In genomic region chr10:83004389-83004788, GRCm38 (mm10) we compare ENCODE assay signal across 9 mouse cellular contexts. TPM values are rescaled to one million over a fixed set of nuclear protein-coding genes. Genes with fewer than 3 reads are reported as not detected.
DNase-seq lines count a peak whose midpoint lies in the region; ATAC-seq and TF ChIP-seq lines count a peak whose summit lies in the region.
"Had no signal": no experiment of that assay in that cellular context is flagged by ENCODE, and none has a peak within 500 bp of the region (broad histone marks: within the 10 kb centered on the region; RNA-seq: fewer than 3 reads in every experiment).

No protein-coding gene starts in this region.

- WGBS in lung, adult 2 months: 20% methylated on average over 9 of the region's 9 CpGs
- WGBS in forebrain, embryonic 14.5 days: 87% methylated on average over 9 of the region's 9 CpGs

- no peak overlapping the region for H3K9ac ChIP-seq in forebrain, embryonic 14.5 days (ENCODE audit: low read length)
- H3K9ac ChIP-seq: limb, embryonic 13.5 days had no signal

- TF ChIP-seq POLR2A in lung, adult 2 months (IDR thresholded peaks at IDR 0.05; ENCODE audit: borderline replicate concordance, extremely low read depth, low read depth, low read length): no peak

- H3K27me3 ChIP-seq in splenic B cell, adult 2 months (ENCODE audit: control insufficient read depth, insufficient read depth, low read length, poor library complexity, severe bottlenecking): no peaks in the 10 kb centered on the region
- no peaks in the 10 kb centered on the region for H3K27me3 ChIP-seq in forebrain, embryonic 14.5 days (replicated peaks; ENCODE audit: control insufficient read depth, insufficient read depth, low read length)
- H3K27me3 ChIP-seq: limb, embryonic 13.5 days had no signal

- peak; percentile 14 for DNase-seq in testis, postnatal 14 days (ENCODE audit: low spot score)
- no peak for DNase-seq in testis, postnatal 10 days (ENCODE audit: low spot score)
- DNase-seq in frontal cortex, postnatal 25 days (ENCODE audit: low spot score in 2 of 2): peak; percentile 46 to 60
- peak; percentile 20 for DNase-seq in kidney, postnatal 14 days
- DNase-seq in lung, adult 2 months: peak; percentile 22
- DNase-seq in splenic B cell, adult 2 months (ENCODE audit: low read depth, low spot score): peak; percentile 41
- no peak for DNase-seq in forebrain, embryonic 14.5 days (ENCODE audit: low spot score)
- no peak for DNase-seq in urinary bladder, postnatal 36 days (ENCODE audit: low spot score in 2 of 2)

- H3K9me3 ChIP-seq in forebrain, embryonic 14.5 days (replicated peaks; ENCODE audit: control insufficient read depth, low read length): no peaks in the 10 kb centered on the region
- H3K9me3 ChIP-seq: limb, embryonic 13.5 days had no signal

- ATAC-seq in forebrain, embryonic 14.5 days: no peak

- no peak for TF ChIP-seq CTCF in lung, adult 2 months (IDR thresholded peaks at IDR 0.05; ENCODE audit: insufficient read depth, low read length)

- no peak overlapping the region for H3K27ac ChIP-seq in forebrain, embryonic 14.5 days (ENCODE audit: low read depth, low read length)
- H3K27ac ChIP-seq: limb, embryonic 13.5 days had no signal

- no peak overlapping the region for H3K4me3 ChIP-seq in lung, adult 2 months (replicated peaks; ENCODE audit: extremely low read depth, low read depth, low read length)
- no peak overlapping the region for H3K4me3 ChIP-seq in forebrain, embryonic 14.5 days (ENCODE audit: low read depth, low read length)
- H3K4me3 ChIP-seq: limb, embryonic 13.5 days had no signal

- H3K4me1 ChIP-seq in lung, adult 2 months (ENCODE audit: control insufficient read depth, insufficient read depth, low read length): peaks cover 4% of the 10 kb centered on the region
- no peaks in the 10 kb centered on the region for H3K4me1 ChIP-seq in forebrain, embryonic 14.5 days (ENCODE audit: control insufficient read depth, insufficient read depth, low read length)

- H3K36me3 ChIP-seq in splenic B cell, adult 2 months (ENCODE audit: control insufficient read depth, insufficient read depth, low read length, poor library complexity, severe bottlenecking): no peaks in the 10 kb centered on the region
- no peaks in the 10 kb centered on the region for H3K36me3 ChIP-seq in forebrain, embryonic 14.5 days (ENCODE audit: control insufficient read depth, insufficient read depth, low read length)

- H3K4me2 ChIP-seq in forebrain, embryonic 14.5 days (ENCODE audit: low read length): no peak overlapping the region
- H3K4me2 ChIP-seq: limb, embryonic 13.5 days had no signal

RNA-seq across cellular contexts. Expression of gene Chst11, which starts 19.1 kb away (rescaled TPM):
- 12.6 and 15.7 TPM in 2 replicates for polyA plus RNA-seq in lung, adult 2 months (2012; rRNA removed)
- polyA plus RNA-seq in forebrain, embryonic 14.5 days (2014; fragmentation: Nextera tagmentation; extraction: Ambion mirVana): 4.0 and 4.2 TPM in 2 replicates

Comparison
In these comparisons a context has a peak if more than half of its experiments do, and no peak if none do; other contexts are left out.
1. DNase-seq: peak in testis, postnatal 14 days (single experiment), frontal cortex, postnatal 25 days (2 of 2), kidney, postnatal 14 days (single experiment), lung, adult 2 months (single experiment) and splenic B cell, adult 2 months (single experiment); none in testis, postnatal 10 days (single experiment), forebrain, embryonic 14.5 days (single experiment) and urinary bladder, postnatal 36 days (0 of 2).